Mouse (Mus musculus) stomach, embryonic 16.5 days (tissue): ENCODE measurements at regions not wholly inside any gene's neighbourhood (a gene's known extent, or its start where the extent isn't known, plus 50 kb on each side); places are given as distances from the start of the nearest gene placed in this dataset.

ENCODE experiments used
- ATAC-seq: fragments of 200-750 bp; cut with Nextera tagmentation; 2 replicates; pipeline ENCODE4 v1.8.0; 2017; ENCODE audit warnings: moderate number of reproducible peaks, moderate TSS enrichment; ENCODE audit not compliant: insufficient read depth, low FRiP score
- H3K27ac ChIP-seq: fragments of 300-500 bp; sonication (generic); 2 replicates; pipeline ENCODE4 v1.5.1; 2014; ENCODE audit warnings: low read length
- H3K27me3 ChIP-seq: fragments of 300-500 bp; sonication (generic); 2 replicates; pipeline ENCODE4 v1.6.1; 2014; ENCODE audit warnings: low read length, control low read depth, mixed read lengths; ENCODE audit not compliant: control insufficient read depth, insufficient read depth
- H3K36me3 ChIP-seq: fragments of 300-500 bp; sonication (generic); 2 replicates; pipeline ENCODE4 v1.6.1; 2014; ENCODE audit warnings: low read length; ENCODE audit not compliant: control insufficient read depth, insufficient read depth
- H3K4me1 ChIP-seq: fragments of 300-500 bp; sonication (generic); 2 replicates; pipeline ENCODE4 v1.6.1; 2014; ENCODE audit warnings: low read length, control low read depth, mixed read lengths; ENCODE audit not compliant: control insufficient read depth, insufficient read depth
- H3K4me2 ChIP-seq: fragments of 300-500 bp; sonication (generic); 2 replicates; pipeline ENCODE4 v1.6.1; 2014; ENCODE audit warnings: low read depth, low read length, mixed read lengths
- H3K4me3 ChIP-seq: fragments of 300-500 bp; sonication (generic); replicated peaks from 2 replicates; pipeline ENCODE4 v1.5.1; 2014; ENCODE audit warnings: mild to moderate bottlenecking, low read length
- H3K9ac ChIP-seq: fragments of 300-500 bp; sonication (generic); 2 replicates; pipeline ENCODE4 v1.6.1; 2014; ENCODE audit warnings: low read length
- H3K9me3 ChIP-seq: fragments of 300-500 bp; sonication (generic); replicated peaks from 2 replicates; pipeline ENCODE4 v1.6.1; 2016; ENCODE audit warnings: low read length, control low read depth; ENCODE audit not compliant: control insufficient read depth
- WGBS: fragments of 180-500 bp; shearing (Covaris S2); extraction: QIAGEN DNeasy Blood & Tissue Kit; methylation state at CpG from one replicate; pipeline ENCODE4 v1.1.7; 2014; 5-methylcytosine and 5-hydroxymethylcytosine counted together

- Histone ChIP-seq H3K27me3 (no peaks in the 10 kb centered on the region), H3K9ac (no peak overlapping the region), H3K4me3 (no peak overlapping the region), H3K27ac (no peak overlapping the region), H3K4me1 (no peaks in the 10 kb centered on the region), H3K9me3 (no peaks in the 10 kb centered on the region), H3K4me2 (no peak overlapping the region), H3K36me3 (no peaks in the 10 kb centered on the region)
- ATAC-seq = no peak
Measured at GRCm38 (mm10) chr2:78381234-78381633, 435.1 kb upstream of the Cwc22 start.

GRCm38 (mm10) chr2:78331736-78332475 is 385.7 kb upstream of the Cwc22 start:
- H3K9me3 ChIP-seq = no peaks in the 10 kb centered on the region
- no peak for ATAC-seq
- H3K27ac ChIP-seq = no peak overlapping the region
- no peak overlapping the region for H3K4me2 ChIP-seq
- no peaks in the 10 kb centered on the region for H3K36me3 ChIP-seq
- H3K4me3 ChIP-seq = no peak overlapping the region
- WGBS = 83% methylated on average over 5 of the region's 5 CpGs
- H3K9ac ChIP-seq = no peak overlapping the region
- no peaks in the 10 kb centered on the region for H3K4me1 ChIP-seq
- no peaks in the 10 kb centered on the region for H3K27me3 ChIP-seq

- WGBS = 48% methylated on average over 2 of the region's 2 CpGs
- Histone ChIP-seq H3K4me2 (no peak overlapping the region), H3K9ac (no peak overlapping the region), H3K27me3 (no peaks in the 10 kb centered on the region), H3K27ac (no peak overlapping the region), H3K9me3 (no peaks in the 10 kb centered on the region), H3K4me1 (no peaks in the 10 kb centered on the region), H3K36me3 (no peaks in the 10 kb centered on the region), H3K4me3 (no peak overlapping the region)
- no peak for ATAC-seq
Measured at GRCm38 (mm10) chr2:78326091-78326490, 379.9 kb upstream of the Cwc22 start.

GRCm38 (mm10) chr2:78322216-78322965 is 376.2 kb upstream of the Cwc22 start:
- H3K9ac ChIP-seq = no peak overlapping the region
- H3K27me3 ChIP-seq = no peaks in the 10 kb centered on the region
- ATAC-seq = no peak
- no peak overlapping the region for H3K4me3 ChIP-seq
- 68% methylated on average over 3 of the region's 3 CpGs for WGBS
- no peaks in the 10 kb centered on the region for H3K36me3 ChIP-seq
- no peaks in the 10 kb centered on the region for H3K9me3 ChIP-seq
- no peak overlapping the region for H3K27ac ChIP-seq
- no peak overlapping the region for H3K4me2 ChIP-seq
- H3K4me1 ChIP-seq = no peaks in the 10 kb centered on the region

- Histone ChIP-seq H3K27me3 (no peaks in the 10 kb centered on the region), H3K9me3 (no peaks in the 10 kb centered on the region), H3K9ac (no peak overlapping the region), H3K36me3 (no peaks in the 10 kb centered on the region), H3K4me2 (no peak overlapping the region), H3K27ac (no peak overlapping the region), H3K4me1 (no peaks in the 10 kb centered on the region), H3K4me3 (no peak overlapping the region)
- no peak for ATAC-seq
- 71% methylated on average over 13 of the region's 13 CpGs for WGBS
Measured at GRCm38 (mm10) chr2:78311766-78312491, 365.8 kb upstream of the Cwc22 start.

GRCm38 (mm10) chr2:78309361-78309760 is 363.2 kb upstream of the Cwc22 start:
- Histone ChIP-seq H3K4me1 (no peaks in the 10 kb centered on the region), H3K4me3 (no peak overlapping the region), H3K4me2 (no peak overlapping the region), H3K36me3 (no peaks in the 10 kb centered on the region), H3K9ac (no peak overlapping the region), H3K27ac (no peak overlapping the region), H3K9me3 (no peaks in the 10 kb centered on the region), H3K27me3 (no peaks in the 10 kb centered on the region)
- ATAC-seq = no peak
- 75% methylated on average over 2 of the region's 2 CpGs for WGBS

GRCm38 (mm10) chr2:78306897-78307296 is 360.7 kb upstream of the Cwc22 start:
- no peaks in the 10 kb centered on the region for H3K9me3 ChIP-seq
- ATAC-seq = no peak
- H3K36me3 ChIP-seq = no peaks in the 10 kb centered on the region
- no peak overlapping the region for H3K27ac ChIP-seq
- H3K27me3 ChIP-seq = no peaks in the 10 kb centered on the region
- no peak overlapping the region for H3K4me3 ChIP-seq
- 73% methylated on average over 4 of the region's 4 CpGs for WGBS
- no peak overlapping the region for H3K9ac ChIP-seq
- H3K4me1 ChIP-seq = no peaks in the 10 kb centered on the region
- no peak overlapping the region for H3K4me2 ChIP-seq

GRCm38 (mm10) chr2:78291665-78292064 is 345.5 kb upstream of the Cwc22 start:
- Histone ChIP-seq H3K9me3 (no peaks in the 10 kb centered on the region), H3K4me3 (no peak overlapping the region), H3K4me2 (no peak overlapping the region), H3K36me3 (no peaks in the 10 kb centered on the region), H3K27me3 (no peaks in the 10 kb centered on the region), H3K4me1 (no peaks in the 10 kb centered on the region), H3K27ac (no peak overlapping the region), H3K9ac (no peak overlapping the region)
- ATAC-seq = no peak
- 17% methylated on average over 1 of the region's 1 CpGs for WGBS

- Histone ChIP-seq H3K4me2 (no peak overlapping the region), H3K27ac (no peak overlapping the region), H3K36me3 (no peaks in the 10 kb centered on the region), H3K9ac (no peak overlapping the region), H3K27me3 (no peaks in the 10 kb centered on the region), H3K9me3 (no peaks in the 10 kb centered on the region), H3K4me3 (no peak overlapping the region), H3K4me1 (no peaks in the 10 kb centered on the region)
- ATAC-seq = no peak
Measured at GRCm38 (mm10) chr2:78284806-78285205, 338.6 kb upstream of the Cwc22 start.
